15 mouse cellular contexts compared by ENCODE assay signal in the genomic region with DNA sequence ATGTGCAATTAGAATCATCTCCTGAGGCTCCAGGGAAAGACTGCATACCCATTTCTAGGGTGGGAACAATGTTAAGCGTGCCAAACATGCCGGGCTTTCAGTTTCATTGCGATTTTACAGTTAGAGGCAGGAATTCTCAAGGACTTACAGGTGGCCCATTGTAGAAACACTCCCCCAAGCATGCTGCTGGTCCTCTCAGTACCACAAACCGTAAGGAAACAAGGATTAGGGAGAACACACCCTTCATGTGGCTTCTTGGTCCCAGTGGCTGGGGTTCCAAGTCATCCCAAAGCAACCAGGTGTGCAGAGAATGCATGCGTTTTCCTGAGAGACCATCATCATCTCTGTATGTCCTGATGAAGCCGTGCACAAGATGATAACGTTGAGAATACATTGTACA. TPM values are rescaled to one million over a fixed set of nuclear protein-coding genes. Genes with fewer than 3 reads are reported as not detected.
"Had no signal": no experiment of that assay in that cellular context is flagged by ENCODE, and none has a peak within 500 bp of the region (broad histone marks: within the 10 kb centered on the region; RNA-seq: fewer than 3 reads in every experiment).

No protein-coding gene starts in this region.

- H3K4me3 ChIP-seq: layer of hippocampus, adult 2 months; liver, embryonic 13.5 days had no signal

- DNase-seq: kidney, postnatal 25 days; layer of hippocampus, adult 9-11 months; liver, embryonic 13.5 days; lung, adult 2 months; lung, postnatal 14 days; lung, postnatal 4 days; midbrain, embryonic 14.5 days; right cerebral cortex, postnatal 14 days; right cerebral cortex, postnatal 4 days; thymus, adult 2 months; thymus, postnatal 14 days had no signal

- H3K9ac ChIP-seq: liver, embryonic 13.5 days had no signal

- H3K27me3 ChIP-seq: liver, embryonic 13.5 days had no signal

- H3K27ac ChIP-seq: kidney, postnatal 0 days; layer of hippocampus, adult 2 months; liver, embryonic 13.5 days; stomach, postnatal 0 days had no signal

RNA-seq across cellular contexts. Expression of gene Pip5k1b, which starts 4.9 kb away (rescaled TPM):
- polyA plus RNA-seq: liver, adult 2 months had no signal
